Mouse (Mus musculus) CH12.LX (cell line): ENCODE measurements around the gene Ggcx.

Experiments used
- POLR2A ChIP-seq: IDR thresholded peaks from 2 replicates; pipeline ENCODE4 v1.6.1; 2011; ENCODE audit warnings: low read depth, mild to moderate bottlenecking, improper control_type of control experiment, low read length
- POLR2AphosphoS2 ChIP-seq: IDR thresholded peaks from 2 replicates; pipeline ENCODE4 v1.6.1; 2011; ENCODE audit warnings: low read depth, low read length, improper control_type of control experiment
- TCF12 ChIP-seq: IDR thresholded peaks from 2 replicates; pipeline ENCODE4 v1.6.1; 2014; ENCODE audit warnings: low read depth, mild to moderate bottlenecking, inconsistent platforms, low read length, improper control_type of control experiment
- USF1 ChIP-seq: IDR thresholded peaks from 2 replicates; pipeline ENCODE4 v1.6.1; 2014; ENCODE audit warnings: low read depth, mild to moderate bottlenecking, inconsistent platforms, low read length, improper control_type of control experiment

DNA sequence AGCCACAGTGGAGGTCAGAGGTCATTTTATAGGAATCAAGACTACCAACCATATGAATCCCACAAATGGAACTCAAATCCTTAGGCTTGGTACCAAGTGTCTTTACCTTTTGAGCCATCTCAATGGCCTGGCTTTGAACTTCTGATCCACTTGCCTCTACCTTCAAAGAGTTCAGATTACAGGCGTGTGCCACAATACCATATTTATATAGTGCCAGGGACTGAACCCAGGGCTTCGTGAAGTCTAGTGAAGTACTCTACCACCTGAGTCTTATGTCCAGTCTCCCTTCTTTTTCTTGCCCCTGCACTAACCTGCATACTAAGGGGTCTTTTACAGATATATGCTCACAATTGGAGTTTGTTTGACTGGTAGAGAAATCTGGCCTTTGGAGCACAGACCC, 27.5 kb upstream of the Ggcx start:
- TF ChIP-seq POLR2A (no peak), USF1 (no peak), POLR2AphosphoS2 (no peak), TCF12 (no peak)
